Mouse (Mus musculus): ENCODE measurements around the gene Renbp.

DNA sequence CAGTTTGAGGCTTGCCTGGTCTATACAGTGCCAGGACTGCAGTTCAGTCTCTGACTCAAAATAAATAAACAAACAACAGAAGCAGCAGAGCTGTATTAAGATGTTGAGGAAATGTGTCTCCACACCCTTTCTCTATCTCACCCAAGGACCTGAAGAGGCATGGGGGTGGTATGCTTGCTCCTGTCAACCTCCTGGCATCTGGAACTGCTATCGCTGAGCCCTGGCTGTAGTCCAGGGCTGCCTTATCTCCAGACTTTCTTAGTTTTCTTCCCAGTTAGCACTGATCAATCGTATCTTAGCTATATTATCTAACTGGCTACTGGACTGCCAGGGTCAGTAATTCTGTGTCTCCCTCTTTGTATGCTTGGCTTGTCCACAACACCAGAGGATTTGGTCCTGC is 11.2 kb upstream of the Renbp start:
- TF ChIP-seq CTCF (IDR thresholded peaks at IDR 0.05; ENCODE audit: low read depth) (no peak), EP300 (optimal IDR thresholded peaks at IDR 0.05) (no peak)
